Mouse (Mus musculus): ENCODE results near the gene Grm8.

Gene Grm8

DNA sequence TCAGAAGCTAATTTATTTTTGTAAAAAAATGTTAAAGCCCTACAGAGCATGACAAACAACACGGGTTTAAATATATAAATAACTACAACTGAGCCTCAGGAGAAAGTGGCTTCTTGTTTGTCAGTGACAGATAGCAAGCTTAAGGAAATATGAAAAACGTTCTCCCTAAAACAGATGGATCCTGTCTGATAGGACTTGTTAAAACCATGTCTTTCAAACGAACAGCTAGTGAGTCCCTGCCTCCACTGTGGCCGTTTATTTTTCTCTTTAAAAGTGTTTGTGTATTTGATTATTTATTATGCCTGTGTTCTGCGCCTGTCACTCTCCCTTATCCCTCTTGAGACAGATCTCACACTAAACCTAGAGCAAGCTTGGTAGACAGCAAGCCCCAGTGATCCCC lies 489.9 kb downstream of the Grm8 start:
- DNase-seq (ENCODE audit: low read depth, low spot score) = no peak

DNA sequence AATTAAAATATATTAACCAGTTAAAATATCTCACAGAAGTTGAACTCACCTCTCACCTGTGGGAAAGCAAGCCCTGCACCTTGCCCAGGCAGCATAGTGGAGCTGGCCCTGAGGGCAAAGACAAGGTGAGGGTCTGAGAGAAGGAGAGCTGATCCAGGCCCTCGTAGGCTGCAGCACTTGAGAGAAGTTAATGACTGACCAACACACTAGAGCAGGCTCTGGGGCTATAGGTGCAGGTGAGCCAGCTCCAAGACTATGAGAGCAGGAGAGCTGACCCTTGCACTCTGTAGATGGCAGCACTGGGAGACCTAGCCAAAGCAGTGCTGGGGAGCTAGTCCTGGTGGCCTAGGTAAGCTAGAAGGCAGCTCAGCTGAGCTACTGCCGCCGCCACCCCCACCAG lies 499.1 kb downstream of the Grm8 start:
- DNase-seq (ENCODE audit: low read depth, low spot score) = no peak

DNA sequence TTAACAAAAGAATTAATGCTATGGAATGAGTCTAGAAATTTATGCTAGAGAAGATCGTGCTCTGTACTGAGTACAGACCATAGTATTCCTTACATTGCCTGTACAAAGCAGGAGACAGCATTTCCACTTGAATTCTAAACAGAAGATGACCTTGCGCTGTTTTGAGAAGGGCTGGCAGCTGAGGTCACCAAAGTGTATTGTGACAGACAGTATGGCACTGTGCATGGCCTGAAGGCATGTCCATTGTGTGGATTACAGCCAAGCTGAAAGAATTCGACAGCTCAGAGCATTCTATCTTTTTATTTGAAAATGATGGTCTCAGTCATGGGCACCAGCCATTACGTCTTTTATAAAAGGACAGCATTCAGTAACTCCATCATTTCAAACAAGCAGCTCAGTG lies 517.5 kb downstream of the Grm8 start:
- DNase-seq (ENCODE audit: low read depth, low spot score) = no peak

DNA sequence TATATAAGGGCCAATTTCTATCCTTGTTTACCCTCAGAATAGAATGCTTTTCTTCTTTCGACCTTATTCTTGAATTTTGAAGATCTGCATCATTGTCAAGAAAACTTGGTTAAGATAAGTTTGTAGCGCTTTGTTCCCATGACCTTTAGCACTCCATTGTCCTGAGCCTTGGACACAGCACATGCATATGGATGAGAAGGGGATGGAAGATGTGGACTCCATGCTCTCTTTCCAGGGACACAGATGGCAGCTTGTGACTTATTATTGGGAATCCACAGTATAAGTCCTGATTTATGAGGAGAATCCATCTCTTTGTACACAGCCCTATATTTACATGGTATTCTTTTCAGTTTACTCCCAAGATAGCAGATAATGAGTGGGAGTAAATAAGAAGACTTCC lies 554.5 kb downstream of the Grm8 start:
- DNase-seq (ENCODE audit: low read depth, low spot score) = no peak

DNA sequence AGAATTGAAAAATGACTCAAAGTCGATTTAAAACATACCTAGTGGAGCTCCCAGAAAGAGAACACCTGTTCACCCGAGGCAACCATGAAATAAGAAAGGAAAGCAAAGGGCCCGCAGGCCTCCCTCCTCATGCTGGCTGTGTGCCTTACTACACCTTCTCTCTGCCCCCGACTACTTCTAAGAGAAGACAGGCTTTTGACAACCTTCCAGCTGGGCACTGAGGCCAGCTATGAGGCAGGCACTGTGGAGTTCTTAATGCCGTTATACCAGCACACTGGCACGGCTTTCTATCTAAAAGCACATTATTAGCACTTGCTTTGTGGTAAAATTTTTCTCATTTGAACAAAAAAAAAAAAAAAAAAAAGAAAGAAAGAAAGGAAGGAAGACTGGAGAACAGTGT lies 589.5 kb downstream of the Grm8 start:
- no peak for DNase-seq (ENCODE audit: low read depth, low spot score)

DNA sequence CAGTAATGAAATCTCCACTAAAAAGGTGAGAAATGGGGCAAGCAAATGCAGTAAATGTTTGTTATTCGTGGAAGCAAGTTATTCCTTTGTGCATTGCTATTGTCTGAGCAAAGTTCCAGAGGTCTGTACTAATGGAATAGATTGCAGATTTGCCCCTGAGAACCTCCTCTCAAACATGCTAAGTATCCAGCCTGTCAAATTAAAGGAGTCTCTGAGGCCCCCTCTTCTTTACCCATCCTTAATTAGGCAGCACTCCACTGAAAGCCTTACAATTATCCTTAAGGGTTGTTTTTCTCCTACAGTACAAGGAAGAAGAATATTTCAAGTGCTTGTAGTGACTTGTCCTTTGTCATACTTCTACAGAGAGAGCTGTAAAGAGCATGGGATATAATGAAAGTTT lies 617.4 kb downstream of the Grm8 start:
- no peak for DNase-seq (ENCODE audit: low read depth, low spot score)

DNA sequence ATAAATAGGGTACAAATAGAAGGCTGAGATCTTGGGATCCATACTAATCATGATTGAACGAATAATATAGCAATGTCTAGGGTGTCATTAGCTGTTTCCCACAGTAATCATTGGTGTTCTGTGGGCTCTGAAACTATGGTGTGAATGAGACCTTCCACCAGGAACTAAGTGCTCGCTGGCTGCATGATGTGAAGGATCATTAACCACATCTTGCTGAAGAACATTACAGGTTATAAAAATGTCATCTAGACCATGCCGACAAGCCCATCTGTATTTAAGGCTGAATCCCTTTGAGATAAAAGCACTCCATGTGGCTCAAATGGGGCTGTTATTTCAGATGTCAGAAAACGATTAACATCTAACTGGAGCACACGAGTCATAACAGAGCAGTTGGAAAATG lies 674.0 kb downstream of the Grm8 start:
- DNase-seq (ENCODE audit: low read depth, low spot score) = no peak

DNA sequence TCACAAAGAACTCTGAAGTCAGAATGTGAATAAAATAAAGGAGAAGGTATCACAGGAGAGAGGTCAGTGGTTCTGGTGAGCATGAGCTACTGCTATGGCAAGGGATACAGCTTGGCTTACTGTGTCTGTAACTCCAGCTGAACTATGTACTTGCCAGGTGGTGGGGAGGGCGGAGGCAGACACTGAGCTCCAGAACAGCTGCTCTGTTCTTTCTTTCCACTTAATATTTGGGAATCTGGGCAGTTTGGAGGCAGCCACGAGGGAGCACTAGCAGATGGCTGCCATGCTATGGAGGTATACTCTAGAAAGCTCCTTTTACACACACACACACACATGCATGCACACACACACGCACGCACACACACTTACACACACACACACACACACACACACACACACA lies 726.5 kb downstream of the Grm8 start:
- peak; percentile 2 for DNase-seq (ENCODE audit: low read depth, low spot score)

DNA sequence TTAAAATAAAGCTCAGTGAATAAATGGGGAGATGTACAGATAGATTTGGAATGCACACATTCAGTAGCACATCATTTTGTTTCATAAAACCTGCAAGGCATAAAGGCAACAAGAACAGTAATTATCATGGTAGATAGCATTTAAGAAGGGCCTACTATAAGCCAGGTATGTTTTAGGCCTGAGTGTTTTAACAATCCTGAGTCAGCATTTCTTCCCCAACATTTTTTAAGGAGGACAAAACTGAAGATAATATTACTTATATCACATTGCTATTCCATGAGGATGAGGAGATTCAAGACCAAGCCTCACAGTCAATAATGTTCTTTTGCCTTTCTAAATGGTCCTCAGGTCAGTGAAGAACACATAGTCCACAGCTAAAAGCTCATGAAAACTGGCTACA lies 762.6 kb downstream of the Grm8 start:
- DNase-seq (ENCODE audit: low read depth, low spot score) = no peak

DNA sequence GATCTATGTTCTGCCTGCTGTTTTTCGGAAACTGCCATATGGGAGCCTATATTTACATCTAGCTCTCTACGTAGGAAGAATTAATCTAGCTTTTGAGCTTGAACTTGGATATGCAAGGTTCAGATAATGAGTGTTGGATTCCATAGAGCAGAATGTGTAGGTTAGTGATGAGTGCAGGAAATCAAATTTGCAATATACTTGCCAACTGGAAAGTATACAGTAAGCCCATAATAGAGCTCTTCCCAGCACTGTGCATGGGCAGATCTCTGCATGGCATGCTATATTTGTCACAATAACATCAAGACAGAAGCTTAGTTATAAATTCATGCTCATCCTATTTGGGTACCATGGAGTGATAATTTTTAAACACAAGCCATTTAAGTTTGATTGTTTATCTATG lies 763.9 kb downstream of the Grm8 start:
- DNase-seq (ENCODE audit: low read depth, low spot score) = no peak

DNA sequence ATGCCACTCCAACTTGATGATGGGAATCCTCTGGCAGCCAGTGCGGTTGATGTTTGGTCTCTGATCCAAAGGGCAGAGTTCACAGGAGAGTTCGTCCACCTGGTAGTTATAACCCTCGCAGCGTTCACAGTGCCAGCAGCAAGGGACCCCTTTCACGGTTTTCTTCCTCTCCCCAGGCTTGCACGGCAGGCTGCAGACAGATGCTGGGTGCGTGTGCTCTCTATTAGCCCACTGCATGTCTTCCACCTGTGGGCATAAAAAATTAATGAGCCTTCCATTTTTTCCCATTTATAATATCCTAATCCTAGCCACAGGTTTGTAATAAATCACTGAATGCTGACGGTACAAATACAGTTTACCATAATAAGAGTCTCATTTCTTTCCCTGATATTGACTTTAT lies 771.2 kb downstream of the Grm8 start:
- DNase-seq (ENCODE audit: low read depth, low spot score) = no peak

DNA sequence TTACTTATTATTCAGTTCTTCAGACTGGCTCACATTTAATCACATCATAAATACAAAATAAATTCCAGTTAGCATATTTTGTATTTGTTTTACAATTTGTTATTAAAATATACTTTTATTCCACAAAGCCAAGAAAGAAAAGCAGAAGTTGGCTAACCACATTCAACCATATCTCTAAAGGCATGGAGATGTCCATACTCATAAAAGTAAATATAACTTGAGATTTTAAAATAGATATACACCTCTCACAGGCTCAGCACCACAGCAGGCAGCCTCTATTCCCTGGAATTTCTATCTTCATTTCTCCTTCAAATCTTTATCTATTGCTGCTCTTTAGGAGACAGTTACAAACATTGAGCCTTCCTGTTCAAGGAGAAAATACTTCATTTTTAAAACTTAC lies 774.5 kb downstream of the Grm8 start:
- no peak for DNase-seq (ENCODE audit: low read depth, low spot score)

DNA sequence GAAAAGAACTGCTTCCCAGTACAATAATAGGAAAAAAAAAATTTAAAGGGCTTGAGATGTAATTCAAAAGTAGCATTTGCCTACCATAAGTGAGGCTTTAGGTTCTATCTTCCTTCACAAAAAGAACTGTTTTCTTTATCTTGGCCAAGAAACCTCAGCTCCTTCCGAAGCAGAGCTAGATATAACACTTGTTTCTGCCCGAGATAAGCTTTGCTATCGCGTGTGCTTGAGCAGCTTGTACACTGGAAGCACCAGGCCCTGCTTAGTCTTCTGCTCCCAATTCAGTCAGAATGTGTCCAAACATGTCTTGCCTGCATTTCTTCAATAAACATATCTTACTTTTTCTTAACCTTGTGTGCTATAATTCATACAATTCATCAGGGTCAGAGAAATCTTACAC lies 783.8 kb downstream of the Grm8 start:
- no peak for DNase-seq (ENCODE audit: low read depth, low spot score)

DNA sequence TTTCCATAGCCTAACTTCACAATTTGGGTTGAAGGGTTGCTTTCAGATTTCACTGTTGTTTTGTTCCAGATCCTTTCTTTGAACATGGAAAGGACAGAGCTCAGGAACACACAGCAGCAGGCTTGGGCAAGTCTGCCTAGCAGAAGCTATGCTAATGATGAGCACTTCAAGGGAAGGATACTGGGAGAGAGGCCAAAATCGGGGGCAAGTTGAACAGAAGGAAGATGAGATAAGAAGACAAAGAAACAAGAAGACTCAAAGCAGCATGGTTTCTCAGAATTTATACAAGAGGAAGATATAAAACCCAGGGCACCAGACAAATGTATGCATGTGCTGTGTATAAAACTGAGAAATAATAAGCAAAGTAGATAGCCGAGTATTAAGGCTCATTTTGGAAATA lies 786.7 kb downstream of the Grm8 start:
- DNase-seq (ENCODE audit: low read depth, low spot score) = no peak

DNA sequence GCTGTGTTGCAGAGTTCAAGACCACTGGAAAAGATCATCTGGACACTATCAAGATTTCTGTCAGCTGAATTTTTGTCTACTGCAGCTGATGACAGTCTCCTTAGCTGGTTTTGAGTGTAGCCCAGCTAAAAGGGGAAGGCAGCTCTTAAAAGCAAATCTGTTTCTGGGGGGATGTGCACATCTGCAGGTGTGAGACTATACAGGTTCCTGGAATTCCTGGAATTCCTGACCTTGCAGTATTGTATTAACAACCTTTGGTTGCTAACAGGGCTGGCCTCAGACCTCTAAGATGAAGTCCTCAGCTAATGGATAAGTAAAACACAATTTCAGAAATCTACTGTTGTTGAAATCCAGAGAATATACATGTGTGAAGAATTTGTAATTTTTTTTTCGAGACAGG lies 788.7 kb downstream of the Grm8 start:
- no peak for DNase-seq (ENCODE audit: low read depth, low spot score)

DNA sequence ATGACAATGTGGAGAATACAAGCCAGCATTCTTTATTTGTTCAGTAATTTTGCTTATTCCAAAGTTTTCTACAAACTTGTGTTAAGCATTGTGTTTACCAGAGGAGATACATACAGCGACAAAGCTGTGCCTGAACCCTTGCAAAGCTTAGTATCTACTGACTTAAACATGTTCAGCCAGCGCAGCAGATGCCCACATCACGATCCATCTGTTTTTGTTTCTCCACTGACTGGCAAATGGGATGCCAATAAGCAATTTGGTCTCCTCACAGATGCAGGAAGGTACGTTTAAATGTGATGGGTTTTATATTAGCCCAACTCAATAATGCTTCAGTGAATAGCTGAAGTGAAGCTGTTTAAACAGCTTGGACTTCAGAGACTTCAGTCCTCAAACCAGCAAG lies 794.8 kb downstream of the Grm8 start:
- no peak for DNase-seq (ENCODE audit: low read depth, low spot score)

DNA sequence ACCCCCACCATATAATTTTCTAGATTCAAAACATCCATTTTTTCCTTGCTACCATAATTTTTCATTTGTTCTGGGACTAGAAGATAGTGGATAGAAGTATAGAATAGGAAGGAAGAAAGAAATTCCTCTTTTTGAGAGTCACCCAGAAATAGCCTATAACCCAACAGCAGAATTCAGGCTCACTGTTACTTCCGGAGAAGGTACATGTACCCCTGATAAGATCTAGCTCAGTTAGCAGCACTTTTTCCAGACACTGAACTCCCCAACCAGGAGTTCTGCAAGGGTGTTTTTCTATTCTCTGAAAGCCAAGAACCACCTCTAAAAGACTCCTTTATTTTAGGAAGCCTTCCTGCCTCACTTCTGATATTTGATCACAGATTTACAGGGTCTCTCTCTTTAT lies 816.4 kb downstream of the Grm8 start:
- DNase-seq (ENCODE audit: low read depth, low spot score) = no peak

DNA sequence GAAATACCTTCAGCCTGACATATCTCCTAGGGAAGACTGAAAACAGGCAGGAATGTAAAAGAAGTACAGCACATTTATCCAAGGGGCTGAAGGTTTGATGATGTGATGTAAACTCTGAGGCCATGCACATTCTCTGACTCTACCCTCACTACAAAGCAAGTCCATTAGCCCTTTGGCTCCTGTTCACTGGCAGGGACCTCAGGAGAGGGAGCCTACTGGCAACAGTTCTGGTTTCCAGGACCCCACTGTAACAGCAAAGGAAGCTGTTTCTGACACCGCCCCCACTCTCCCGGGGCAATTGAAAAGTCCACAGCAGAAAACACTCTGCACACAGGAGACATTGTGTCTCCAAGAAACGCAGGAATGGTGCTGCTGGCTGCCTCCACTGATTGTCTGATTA lies 817.6 kb downstream of the Grm8 start:
- DNase-seq (ENCODE audit: low read depth, low spot score) = no peak

DNA sequence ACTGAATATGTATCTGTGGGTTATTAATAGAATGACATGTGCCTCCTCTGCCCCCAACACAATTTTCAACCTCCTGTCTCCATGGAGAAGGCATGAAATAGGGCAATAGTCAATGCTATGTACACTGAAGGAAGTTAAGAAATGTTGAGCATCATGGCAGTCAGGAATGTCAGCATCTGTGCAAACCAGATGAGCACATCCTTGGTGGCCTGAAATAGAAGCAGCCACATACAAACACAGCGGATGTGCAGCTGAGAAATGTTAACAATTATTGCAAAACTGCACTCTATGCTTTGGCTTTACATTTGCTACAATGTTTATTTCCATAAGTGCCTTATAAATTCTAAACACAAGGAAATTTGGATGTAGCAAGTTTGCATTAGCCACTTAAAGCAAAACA lies 819.0 kb downstream of the Grm8 start:
- no peak for DNase-seq (ENCODE audit: low read depth, low spot score)

DNA sequence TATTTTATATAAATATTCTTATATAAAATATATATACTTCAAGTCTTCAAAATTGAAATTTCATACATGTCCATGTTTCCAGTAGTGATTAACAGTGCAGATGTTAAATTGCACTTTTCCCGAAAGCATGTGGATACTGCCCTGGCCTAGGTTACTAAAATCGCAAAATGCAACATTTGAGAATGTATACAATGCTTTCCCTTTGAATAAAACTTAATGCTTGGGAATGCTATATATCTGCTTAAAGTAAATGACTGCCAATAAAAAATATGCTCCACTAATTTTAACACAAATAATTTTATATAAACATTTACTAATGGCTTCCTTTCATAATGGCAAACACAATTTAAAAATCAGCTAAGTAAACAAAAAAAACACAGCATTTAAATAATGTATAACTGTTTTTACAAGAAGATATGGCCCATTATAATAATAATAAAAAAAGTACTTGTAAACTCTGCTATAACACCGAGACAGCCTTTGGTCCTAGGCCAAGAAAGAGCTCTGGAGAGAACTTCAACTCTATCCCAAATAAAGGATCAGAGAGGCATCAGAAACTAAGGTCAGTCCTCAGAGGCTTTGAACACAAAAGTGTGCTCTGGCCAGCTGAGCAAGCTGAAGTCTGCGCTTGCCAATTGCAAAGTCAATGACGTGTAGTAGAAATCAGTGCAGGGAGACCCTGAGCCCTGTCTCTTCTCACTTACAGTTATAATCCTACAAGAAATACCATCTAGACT lies 820.5 kb downstream of the Grm8 start:
- DNase-seq (ENCODE audit: low read depth, low spot score) = no peak

DNA sequence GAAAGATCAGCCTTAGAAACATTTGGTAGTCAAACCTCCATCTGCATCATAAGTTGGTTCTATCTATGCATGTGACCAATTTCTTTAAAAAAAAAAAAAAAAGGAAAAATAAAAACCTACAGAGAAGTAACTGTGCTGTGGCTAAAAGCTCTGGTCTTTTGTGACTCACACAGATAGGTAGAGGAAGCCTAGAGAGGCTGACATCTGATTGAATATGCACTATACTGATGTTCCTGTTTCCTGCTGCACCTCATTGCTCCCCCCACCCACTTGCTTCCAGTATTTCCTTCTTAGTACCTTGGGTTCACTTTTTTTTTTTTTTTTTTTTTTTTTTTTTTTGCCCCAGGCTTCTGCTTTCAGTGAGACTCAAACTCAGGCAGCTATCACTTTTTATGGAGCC lies 824.6 kb downstream of the Grm8 start:
- DNase-seq (ENCODE audit: low read depth, low spot score) = no peak

DNA sequence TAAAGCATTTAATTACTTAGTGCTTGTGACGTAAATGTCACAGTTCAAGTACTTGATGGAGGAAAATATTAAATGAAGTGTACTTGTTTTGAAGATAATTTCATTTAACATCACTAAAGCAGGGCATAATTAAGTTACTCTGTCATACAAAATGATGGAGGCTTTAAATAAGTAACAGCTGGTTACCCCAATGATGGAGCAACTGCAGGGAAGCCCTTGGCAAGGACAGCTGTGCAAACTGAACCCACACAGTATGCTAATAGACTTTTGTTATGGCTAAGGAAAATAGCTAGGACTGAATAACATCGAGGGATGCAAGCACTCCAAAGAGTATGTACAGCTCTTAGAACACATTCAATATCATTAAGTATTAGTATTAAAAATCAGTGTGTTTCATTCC lies 829.6 kb downstream of the Grm8 start:
- no peak for DNase-seq (ENCODE audit: low read depth, low spot score)

DNA sequence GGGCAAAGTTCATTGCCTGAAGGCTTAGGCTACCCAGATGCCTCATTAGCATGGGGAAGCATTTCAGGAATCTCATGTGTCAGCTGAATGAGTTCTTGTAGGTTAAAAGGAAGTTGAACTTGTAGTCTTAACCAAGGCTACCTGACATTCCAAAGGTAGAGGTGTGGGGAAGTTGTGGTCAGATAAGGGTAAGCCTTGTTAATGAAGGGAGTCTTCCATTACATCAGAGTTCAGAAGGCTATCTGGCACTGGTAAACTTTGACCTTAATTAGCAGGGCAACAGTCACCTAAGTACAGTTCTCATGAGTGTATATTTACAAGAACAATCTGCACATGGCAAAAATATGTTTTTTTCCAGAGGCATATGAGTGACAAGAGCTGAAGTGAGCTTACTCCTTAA lies 870.0 kb downstream of the Grm8 start:
- no peak for DNase-seq (ENCODE audit: low read depth, low spot score)

DNA sequence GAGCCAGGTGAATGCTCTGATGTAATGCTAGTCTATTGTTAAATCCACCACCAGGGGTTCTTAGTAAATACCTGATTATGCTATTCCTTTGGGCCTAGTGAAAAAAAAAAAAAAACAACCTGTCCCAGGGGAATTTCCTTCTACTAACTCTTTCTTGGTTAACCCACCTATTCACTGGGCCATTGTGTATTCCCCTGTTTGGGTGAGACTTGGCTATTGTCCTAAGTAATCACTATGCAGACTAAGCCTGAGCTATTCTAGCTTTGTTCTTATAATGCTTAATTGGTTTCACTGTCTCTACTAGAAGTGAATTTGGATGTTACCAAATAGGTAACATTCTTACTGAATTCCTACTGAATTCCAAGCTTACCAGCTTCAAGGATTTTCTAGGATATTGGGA lies 872.4 kb downstream of the Grm8 start:
- no peak for DNase-seq (ENCODE audit: low read depth, low spot score)

All from skeletal muscle tissue, adult 2 months (tissue).